Mouse (Mus musculus) inflammation-experienced regulatory T-cells (primary cell): Measurements from ENCODE around the gene Pcbp1. TPM values are rescaled to one million over a fixed set of nuclear protein-coding genes. Genes with fewer than 3 reads are reported as not detected.

Source experiments
- polyA plus RNA-seq, 2 experiments: library from polyadenylated mRNA; unstranded; fragments of 100-300 nt; shearing (Covaris generic); gene quantifications; one replicate each; pipeline ENCODE4 v1.2.1; 2017

Pcbp1 gene
- 100 to 1,000 TPM; 296 to 370 TPM for polyA plus RNA-seq

GRCm38 (mm10) chr6:86526032-86526960 is at the start of gene Pcbp1:
Pcbp1 (minus strand) TSS chr6:86526321.

Other genes starting within 250 kb of the Pcbp1 start
- gene Fam136a, start 160.7 kb downstream of the Pcbp1 start, polyA plus RNA-seq = 10 to 100 TPM; 36.7 to 53.8 TPM
- 100 to 1,000 TPM; 345 to 350 TPM for gene Snrpg, start 155.0 kb downstream of the Pcbp1 start, polyA plus RNA-seq
- gene Pcyox1, start 129.2 kb downstream of the Pcbp1 start, polyA plus RNA-seq = 1 to 10 TPM; 6.3 to 8.4 TPM
- 100 to 1,000 TPM in 1 of 2 experiments, 10 to 100 TPM in 1; 97.6 to 106 TPM for gene Tia1, start 122.1 kb downstream of the Pcbp1 start, polyA plus RNA-seq
- not detected for gene Gm44790, start 99.7 kb downstream of the Pcbp1 start, polyA plus RNA-seq
- gene C87436, start 87.9 kb downstream of the Pcbp1 start, polyA plus RNA-seq = 10 to 100 TPM; 39.7 to 54.0 TPM
- gene Asprv1, start 101.8 kb upstream of the Pcbp1 start, polyA plus RNA-seq = under 1 TPM in 1 of 2 experiments, not detected in 1; 0.72 TPM
- gene Mxd1, start 142.8 kb upstream of the Pcbp1 start, polyA plus RNA-seq = 10 to 100 TPM; 54.7 to 58.9 TPM
- gene Snrnp27, start 158.2 kb upstream of the Pcbp1 start, polyA plus RNA-seq = 10 to 100 TPM; 76.9 to 97.0 TPM
- gene Gmcl1, start 207.1 kb upstream of the Pcbp1 start, polyA plus RNA-seq = 10 to 100 TPM; 64.3 to 77.5 TPM